Comparison of ENCODE assay signal across 21 mouse cellular contexts in the genomic region with DNA sequence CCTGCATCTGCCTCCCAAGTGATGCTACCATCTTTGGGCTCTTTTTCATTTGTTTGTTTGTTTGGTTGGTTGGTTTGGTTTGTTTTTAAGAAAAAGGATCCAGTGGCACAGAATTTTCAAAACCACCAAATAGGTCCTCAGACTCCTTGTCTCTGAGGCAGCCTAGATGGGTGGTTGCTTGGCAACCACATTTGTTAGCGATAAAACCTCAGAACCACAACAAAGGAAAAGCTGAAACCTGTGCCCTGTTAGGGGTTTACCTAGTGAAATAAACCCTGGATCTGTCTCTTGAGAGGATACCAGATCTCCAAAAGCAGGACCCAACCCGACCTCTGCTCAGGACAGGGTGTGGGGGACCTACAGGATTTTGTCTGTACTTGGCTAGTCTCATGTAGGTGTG. TPM values are rescaled to one million over a fixed set of nuclear protein-coding genes. Genes with fewer than 3 reads are reported as not detected.
DNase-seq lines count a peak whose midpoint lies in the region; ATAC-seq lines count a peak whose summit lies in the region.
"Had no signal": no experiment of that assay in that cellular context is flagged by ENCODE, and none has a peak within 500 bp of the region (broad histone marks: within the 10 kb centered on the region; RNA-seq: fewer than 3 reads in every experiment).

No protein-coding gene starts in this region.

- DNase-seq in thymus, postnatal 25 days = peak; percentile 51
- no peak for DNase-seq in left cerebral cortex, postnatal 10 days (ENCODE audit: extremely low spot score in 1 of 2, low spot score in 2 of 2)
- no peak for DNase-seq in right cerebral cortex, postnatal 10 days (ENCODE audit: low spot score in 2 of 2)
- no peak for DNase-seq in spleen, adult 18-20 months
- DNase-seq: adrenal gland, postnatal 14 days; cerebellum, adult 8-10 months; cerebellum, postnatal 36 days; gastrocnemius, postnatal 36 days; heart, adult 2 months; kidney, adult 9 months; kidney, postnatal 14 days; lung, adult 18-20 months; lung, postnatal 10 days; right cerebral cortex, adult 18-20 months had no signal

- intact Hi-C loops in left cerebral cortex, postnatal 10 days (cut with DNase I) = no loop called here

- peak; percentile 100 for ATAC-seq in CD4-positive, CD25-positive, alpha-beta regulatory T cell, adult 4 months
- peak; percentile 98 for ATAC-seq in activated CD4-positive, CD25-positive, alpha-beta regulatory T cell, adult 4 months
- 0 out of 2 replicates have a peak, but pooled peaks have one; percentile 36 for ATAC-seq in neutrophil, adult 5-6 weeks (ENCODE audit: extremely low read depth, insufficient number of reproducible peaks, low FRiP score, poor library complexity, severe bottlenecking)
- ATAC-seq in megakaryocyte progenitor cell, adult 5-6 weeks (replicated peaks; ENCODE audit: poor library complexity) = no peak
- ATAC-seq: liver, embryonic 12.5 days; midbrain, embryonic 13.5 days; Patski had no signal

RNA-seq across cellular contexts. Expression of a gene that starts 45.6 kb away (rescaled TPM):
- polyA plus RNA-seq in CD4-positive, CD25-positive, alpha-beta regulatory T cell, adult 4 months (2017; shearing (Covaris generic)) = 10 to 100 TPM; 15.9 to 18.2 TPM
- polyA plus RNA-seq in activated CD4-positive, CD25-positive, alpha-beta regulatory T cell, adult 4 months (2017; shearing (Covaris generic)) = 10 to 100 TPM; 15.5 to 21.7 TPM
- total RNA-seq in neutrophil, adult 5-6 weeks (2017) = 150 and 164 TPM in 2 replicates
- total RNA-seq in left cerebral cortex, postnatal 10 days (2021) = 10 to 100 TPM; 58.3 to 60.3 TPM
- 112 and 132 TPM in 2 replicates for total RNA-seq in megakaryocyte progenitor cell, adult 5-6 weeks (2015)
- 22.4 and 23.7 TPM in 2 replicates for total RNA-seq in megakaryocyte progenitor cell, adult 5-6 weeks (2017)
